Mouse (Mus musculus) ES-Bruce4 (cell line): ENCODE measurements around the gene Slirp.

Source experiments
- CTCF ChIP-seq: IDR thresholded peaks from one replicate; pipeline ENCODE4 v1.8.1; 2011; ENCODE audit warnings: low read depth, low read length
- EP300 ChIP-seq: IDR thresholded peaks from 2 replicates; pipeline ENCODE4 v1.6.1; 2011; ENCODE audit warnings: low read depth, low read length; ENCODE audit not compliant: insufficient read depth
- POLR2A ChIP-seq: IDR thresholded peaks from one replicate; pipeline ENCODE4 v1.8.1; 2011; ENCODE audit warnings: low read length; ENCODE audit not compliant: insufficient read depth

DNA sequence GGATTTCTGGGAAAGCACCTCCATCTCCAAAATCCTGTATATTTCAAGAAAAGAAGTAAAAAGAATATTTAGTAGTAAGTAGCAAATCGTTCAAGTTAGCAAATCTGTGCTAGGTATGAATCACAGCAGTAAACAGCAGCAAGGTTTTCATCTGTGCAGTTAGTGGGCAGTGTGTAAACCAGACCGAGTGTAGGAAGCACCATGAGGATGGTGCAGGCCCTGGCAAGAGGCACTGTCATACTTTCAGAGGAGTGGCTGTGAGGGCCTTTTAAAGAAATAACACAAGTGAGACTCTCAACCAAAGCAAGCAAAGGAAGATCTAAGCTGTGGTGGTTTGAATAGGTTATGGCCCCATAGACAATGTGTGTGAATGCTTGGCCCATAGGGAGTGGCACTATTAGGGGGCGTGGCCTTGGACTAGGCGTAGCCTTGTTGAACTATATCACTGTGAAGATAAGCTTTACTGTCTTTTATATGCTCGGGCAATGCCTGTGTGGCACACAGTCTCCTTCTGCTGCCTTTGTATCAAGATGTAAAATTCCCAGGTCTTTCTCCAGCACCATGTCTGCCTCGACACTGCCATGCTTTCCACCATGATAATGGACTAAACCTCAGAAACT is 21.1 kb downstream of the Slirp start:
- TF ChIP-seq CTCF (no peak), POLR2A (no peak), EP300 (no peak)
